Mouse (Mus musculus) bone marrow, adult 2 months (tissue): Measurements from ENCODE around the gene Fcgrt. TPM values are rescaled to one million over a fixed set of nuclear protein-coding genes. Genes with fewer than 3 reads are reported as not detected.
A peak's percentile ranks its signal among the peaks of the same experiment; 100 is the strongest.

Experiments used
- H3K27ac ChIP-seq: fragments of 200-500 bp; 2 replicates; pipeline ENCODE4 v1.5.1; 2012; ENCODE audit warnings: low read depth, mild to moderate bottlenecking, control low read depth, inconsistent platforms, low read length; ENCODE audit not compliant: control insufficient read depth, poor library complexity, insufficient read depth
- H3K4me1 ChIP-seq: fragments of 200-500 bp; 2 replicates; pipeline ENCODE4 v1.6.1; 2011; ENCODE audit warnings: low read length; ENCODE audit not compliant: control insufficient read depth, insufficient read depth
- H3K4me3 ChIP-seq: fragments of 200-500 bp; replicated peaks from 2 replicates; pipeline ENCODE3; 2011; ENCODE audit warnings: mild to moderate bottlenecking, low read depth, low read length, control low read depth; ENCODE audit not compliant: control insufficient read depth
- CTCF ChIP-seq: fragments of 200-500 bp; IDR thresholded peaks from 2 replicates; pipeline ENCODE4 v1.5.1; 2011; ENCODE audit warnings: low read length, control low read depth; ENCODE audit not compliant: control insufficient read depth, insufficient read depth
- POLR2A ChIP-seq: fragments of 200-500 bp; IDR thresholded peaks from 2 replicates; pipeline ENCODE4 v1.6.1; 2011; ENCODE audit warnings: low read depth, mild to moderate bottlenecking, control low read depth, low read length, borderline replicate concordance; ENCODE audit not compliant: control insufficient read depth
- WGBS: fragments of 180-500 bp; shearing (Covaris S2); methylation state at CpG from one replicate; pipeline ENCODE4 v1.1.7; 2018; 5-methylcytosine and 5-hydroxymethylcytosine counted together
- polyA plus RNA-seq: library from polyadenylated mRNA; stranded (reverse); fragments of >200 nt; gene quantifications from 2 replicates; pipeline ENCODE4 v1.2.4, GENCODE M21; 2011; ENCODE audit warnings: low replicate concordance; ENCODE audit not compliant: missing spikeins, insufficient read depth, insufficient read length

The Fcgrt gene
- polyA plus RNA-seq, 1 experiment: 19.1 TPM

DNA sequence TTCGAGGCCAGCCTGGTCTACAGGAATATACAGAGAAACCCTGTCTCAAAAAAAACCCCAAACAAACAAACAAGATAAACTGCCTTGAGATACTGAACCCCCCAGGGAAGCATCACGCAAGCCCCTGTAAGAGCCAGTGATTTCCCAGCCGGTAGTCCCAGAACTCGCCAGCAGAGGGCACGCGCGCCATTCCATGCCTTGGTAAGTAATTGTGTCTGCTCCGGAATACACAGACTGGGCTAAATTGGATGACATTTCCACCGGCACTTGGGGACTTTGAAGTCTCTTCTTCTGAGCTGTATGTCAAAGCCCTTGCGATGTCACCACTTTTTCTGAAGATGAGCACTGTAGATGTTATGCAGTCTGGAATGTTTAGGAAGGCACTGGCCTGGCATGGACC lies 23.8 kb downstream of the Fcgrt start:
- TF ChIP-seq POLR2A: no peak
- peak; percentile 91 for TF ChIP-seq CTCF
- Histone ChIP-seq H3K4me3 (no peak overlapping the region), H3K4me1 (peaks cover 3% of the 10 kb centered on the region; the same call in 1 of the 2 replicates), H3K27ac (no peak overlapping the region)
- WGBS: 0% methylated on average over 10 of the region's 10 CpGs

DNA sequence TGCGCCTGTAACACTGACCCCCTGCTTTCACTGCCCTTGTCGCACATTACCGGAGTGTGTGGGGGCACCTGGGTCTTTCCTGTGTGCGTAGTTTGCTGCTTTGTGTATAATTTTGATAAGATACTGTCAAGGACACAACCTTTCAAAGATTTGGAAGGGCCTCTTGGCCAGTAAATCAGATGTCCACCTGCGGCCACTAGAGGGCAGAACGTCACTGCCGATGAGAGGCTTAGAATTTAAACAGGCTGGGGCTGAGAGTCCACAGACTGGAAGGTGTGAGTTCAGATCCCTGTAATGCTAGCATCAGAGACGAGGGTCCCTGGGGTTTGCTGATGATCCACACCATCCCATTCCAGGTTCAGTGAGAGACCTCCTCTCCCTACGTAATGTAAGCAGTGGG lies 25.1 kb downstream of the Fcgrt start:
- peaks cover 3% of the 10 kb centered on the region; the same call in 1 of the 2 replicates for H3K4me1 ChIP-seq
- H3K27ac ChIP-seq: no peak overlapping the region
- H3K4me3 ChIP-seq: no peak overlapping the region
- WGBS: 34% methylated on average over 9 of the region's 9 CpGs
- no peak for TF ChIP-seq POLR2A
- TF ChIP-seq CTCF: peak; percentile 81

DNA sequence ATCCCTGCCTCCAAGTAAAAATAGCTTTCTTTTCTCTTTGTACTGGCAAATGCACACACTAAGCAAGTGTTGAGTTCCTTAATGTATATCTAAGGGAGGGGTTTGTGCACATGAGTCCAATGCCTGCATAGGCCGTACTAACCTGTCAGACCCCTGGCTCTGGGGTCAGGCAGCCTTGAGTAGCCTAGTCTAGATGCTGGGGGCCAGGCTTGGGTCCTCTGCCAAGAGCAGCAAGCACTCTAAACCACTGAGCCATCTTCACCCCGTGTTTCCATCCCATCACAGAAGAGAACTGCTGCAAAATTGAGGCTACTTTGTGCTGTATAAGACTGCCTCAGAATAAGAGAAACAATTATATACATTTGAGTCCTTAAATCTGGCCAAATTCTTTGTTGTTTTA lies 25.8 kb downstream of the Fcgrt start:
- Histone ChIP-seq H3K4me1 (peaks cover 2% of the 10 kb centered on the region; the same call in 1 of the 2 replicates), H3K27ac (no peak overlapping the region), H3K4me3 (no peak overlapping the region)
- no peak for TF ChIP-seq POLR2A
- no peak for TF ChIP-seq CTCF
- WGBS: 87% methylated on average over 2 of the region's 2 CpGs

DNA sequence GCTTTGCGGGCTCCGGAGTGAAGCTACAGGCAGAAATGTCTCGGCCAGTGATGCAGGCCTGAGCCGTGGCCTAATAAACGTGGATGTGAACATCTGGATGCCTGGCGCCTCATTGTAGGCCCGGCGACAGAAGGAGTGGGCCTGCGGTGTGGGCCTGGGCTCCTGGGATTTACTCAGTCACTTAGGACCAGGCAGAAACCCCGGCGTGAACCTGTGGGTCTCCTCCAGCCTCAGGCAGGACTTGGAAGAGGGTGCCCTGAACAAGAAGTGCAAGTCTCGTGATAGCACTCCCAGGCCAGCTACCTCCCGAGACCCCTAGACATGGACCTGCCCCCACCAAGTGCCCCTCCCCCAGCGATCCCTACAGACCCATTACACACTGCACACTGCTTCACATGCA lies 26.3 kb downstream of the Fcgrt start:
- H3K4me3 ChIP-seq: no peak overlapping the region
- no peaks in the 10 kb centered on the region; the same call in 1 of the 2 replicates for H3K4me1 ChIP-seq
- 91% methylated on average over 14 of the region's 14 CpGs for WGBS
- TF ChIP-seq POLR2A (no peak), CTCF (no peak)
- H3K27ac ChIP-seq: no peak overlapping the region

DNA sequence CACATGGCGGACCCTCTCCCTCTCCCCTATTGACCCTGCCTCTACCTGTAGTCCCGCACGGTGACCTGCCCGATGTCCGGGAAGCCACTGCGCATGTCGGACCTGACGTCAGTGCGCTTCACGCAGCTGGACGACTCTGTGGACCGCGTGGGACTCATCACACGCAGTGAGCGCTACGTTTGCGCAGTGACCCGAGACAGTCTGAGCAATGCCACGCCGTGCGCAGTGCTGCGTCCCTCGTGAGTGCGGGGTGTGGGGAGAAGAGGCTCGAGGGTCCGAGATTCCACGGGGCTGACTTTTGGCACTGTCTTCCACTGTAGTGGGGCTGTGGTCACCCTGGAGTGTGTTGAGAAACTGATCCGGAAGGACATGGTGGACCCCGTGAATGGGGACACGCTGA lies 27.1 kb downstream of the Fcgrt start:
- H3K27ac ChIP-seq: no peak overlapping the region
- TF ChIP-seq POLR2A: no peak
- no peak for TF ChIP-seq CTCF
- H3K4me3 ChIP-seq: no peak overlapping the region
- WGBS: 94% methylated on average over 30 of the region's 30 CpGs
- no peaks in the 10 kb centered on the region; the same call in 1 of the 2 replicates for H3K4me1 ChIP-seq

DNA sequence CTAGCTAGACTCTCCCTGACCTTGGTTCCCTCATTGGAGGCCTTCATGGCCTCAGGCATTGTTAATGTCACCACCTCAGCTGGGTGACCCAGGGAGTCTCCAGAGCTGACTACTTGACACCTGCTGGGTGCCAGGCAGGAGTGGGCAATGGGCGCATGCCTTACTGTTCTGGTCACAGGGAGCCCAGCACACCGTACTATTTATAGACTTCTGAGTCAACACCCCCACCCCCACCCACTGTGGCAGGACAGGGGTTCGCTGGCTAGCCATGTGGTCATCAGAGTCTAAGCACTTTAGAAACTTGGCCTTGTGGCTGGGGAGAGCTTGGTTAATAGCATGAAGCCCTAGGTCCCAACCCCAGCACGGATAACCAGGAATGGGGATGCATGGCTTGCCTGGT lies 28.2 kb downstream of the Fcgrt start:
- Histone ChIP-seq H3K4me1 (no peaks in the 10 kb centered on the region), H3K27ac (no peak overlapping the region), H3K4me3 (no peak overlapping the region)
- no peak for TF ChIP-seq POLR2A
- no peak for TF ChIP-seq CTCF
- WGBS: 87% methylated on average over 4 of the region's 4 CpGs

DNA sequence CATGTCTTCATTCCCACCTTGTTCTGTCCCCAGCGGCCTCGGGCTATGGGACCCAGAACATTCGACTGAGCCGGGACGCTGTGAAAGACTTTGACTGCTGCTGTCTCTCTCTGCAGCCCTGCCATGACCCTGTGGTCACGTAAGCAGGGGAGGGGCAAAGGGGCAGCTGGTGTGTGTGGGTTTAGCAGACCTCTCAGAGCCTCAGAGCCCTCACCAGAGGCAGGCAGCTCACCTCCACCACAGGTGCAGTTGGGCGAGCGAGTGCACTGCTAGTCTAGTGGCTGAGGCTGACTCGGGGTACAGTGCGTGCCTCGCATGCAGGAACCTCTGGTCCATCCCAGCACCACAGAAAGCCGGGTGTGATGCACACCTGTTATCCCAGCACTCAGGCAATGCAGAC lies 29.7 kb downstream of the Fcgrt start:
- Histone ChIP-seq H3K4me3 (no peak overlapping the region), H3K27ac (no peak overlapping the region), H3K4me1 (no peaks in the 10 kb centered on the region)
- TF ChIP-seq CTCF: no peak
- no peak for TF ChIP-seq POLR2A
- WGBS: 88% methylated on average over 12 of the region's 12 CpGs

DNA sequence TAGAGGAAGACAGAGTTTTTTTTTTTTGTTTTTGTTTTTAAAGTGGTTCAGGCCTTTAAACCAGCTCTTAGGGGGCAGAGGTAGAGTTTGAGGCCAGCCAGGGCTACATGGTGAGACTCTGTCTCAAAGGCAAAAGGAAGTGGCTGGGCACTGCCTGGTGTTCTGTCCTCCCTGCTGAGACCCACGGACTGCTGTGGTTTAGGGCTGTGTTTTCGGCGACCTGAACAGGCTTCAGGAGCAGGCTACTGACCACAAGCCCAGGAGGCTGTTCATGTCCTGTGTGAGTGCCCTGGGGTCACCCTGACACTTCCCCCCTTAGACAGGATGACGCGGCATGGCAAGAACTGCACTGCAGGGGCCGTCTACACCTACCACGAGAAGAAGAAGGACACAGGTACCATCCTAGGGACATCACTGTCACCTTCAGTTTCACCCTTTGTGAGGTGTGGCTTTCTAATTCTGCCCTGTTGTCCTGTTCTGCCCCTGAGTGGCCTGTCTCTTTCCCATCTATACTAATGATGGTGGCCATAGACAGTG lies 30.4 kb downstream of the Fcgrt start:
- Histone ChIP-seq H3K27ac (no peak overlapping the region), H3K4me1 (no peaks in the 10 kb centered on the region), H3K4me3 (no peak overlapping the region)
- no peak for TF ChIP-seq POLR2A
- no peak for TF ChIP-seq CTCF
- WGBS: 37% methylated on average over 7 of the region's 7 CpGs

DNA sequence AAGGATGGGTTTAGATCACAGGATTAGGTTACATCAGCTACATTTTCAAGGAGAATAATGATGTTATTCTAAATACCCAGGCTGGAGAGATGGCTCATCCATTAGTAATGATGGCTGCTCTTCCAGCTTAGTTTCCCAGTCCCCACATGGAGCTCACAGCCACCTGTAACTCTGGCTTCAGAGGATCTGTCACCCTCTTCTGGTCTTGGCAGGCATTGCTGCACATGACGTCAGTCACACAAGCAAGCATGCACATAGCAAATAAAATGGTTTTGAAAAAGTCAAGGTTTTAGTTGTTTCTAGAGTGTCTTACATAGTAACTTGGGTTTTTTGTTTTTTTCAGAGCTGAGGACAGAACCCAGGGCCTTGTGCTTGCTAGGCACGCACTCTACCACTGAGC lies 31.4 kb downstream of the Fcgrt start:
- H3K4me1 ChIP-seq: no peaks in the 10 kb centered on the region
- WGBS: 75% methylated on average over 2 of the region's 2 CpGs
- TF ChIP-seq POLR2A (no peak), CTCF (peak; percentile 52; the same call in 1 of the 2 replicates)
- H3K4me3 ChIP-seq: no peak overlapping the region
- no peak overlapping the region for H3K27ac ChIP-seq
